Mouse (Mus musculus): ENCODE measurements around the gene Car9.
A peak's percentile ranks its signal among the peaks of the same experiment; 100 is the strongest.
"Not testable (repeated sequence)": the region's sequence is repeated elsewhere in the genome, so short reads cannot be mapped to it uniquely, and the experiment has no call there.

The Car9 gene

GRCm38 (mm10) chr4:43528487-43528886, 21.7 kb downstream of the Car9 start:
- no peak for DNase-seq (ENCODE audit: low spot score)

DNA sequence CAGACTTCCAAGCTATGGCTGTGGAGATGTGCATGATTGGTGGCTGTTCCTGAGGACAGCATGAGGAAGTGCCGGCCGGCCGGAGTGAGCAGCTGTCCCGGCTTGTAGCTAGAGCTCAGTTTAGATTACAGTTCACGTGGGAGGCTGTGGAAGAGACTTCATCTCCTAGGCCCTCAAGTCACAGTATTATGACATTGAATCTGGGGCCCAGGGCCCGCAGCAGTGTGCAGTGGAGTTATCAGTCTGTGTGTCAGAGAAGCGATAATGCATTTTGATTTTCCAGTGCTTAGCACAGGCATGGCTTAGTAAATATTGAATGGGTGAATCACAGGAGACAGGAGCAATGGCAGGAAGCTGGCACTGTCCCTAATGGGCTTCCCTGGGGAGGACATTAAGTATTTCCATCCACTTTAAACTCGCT, 23.3 kb downstream of the Car9 start:
- no peak for DNase-seq (ENCODE audit: low spot score)

DNA sequence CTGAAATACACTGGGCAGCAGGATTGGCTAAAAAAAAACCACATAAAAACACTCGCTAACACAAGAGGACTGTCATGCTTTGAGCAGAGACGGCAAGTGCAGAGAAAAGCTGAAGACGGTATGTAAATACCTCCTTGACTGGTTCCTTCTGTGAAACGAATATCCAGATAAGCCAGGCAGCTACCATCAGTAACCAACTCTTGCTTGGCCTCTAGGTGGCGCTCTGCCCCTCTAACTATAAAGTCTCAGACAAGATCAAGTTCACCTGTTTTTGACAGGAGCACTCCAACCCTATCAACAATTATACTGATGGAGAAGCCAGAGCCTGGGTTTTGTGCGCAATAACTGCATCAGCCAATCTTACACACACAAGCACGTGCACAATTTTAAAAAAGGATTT, 23.8 kb downstream of the Car9 start:
- peak; percentile 69 for DNase-seq (ENCODE audit: low spot score)

GRCm38 (mm10) chr4:43533270-43533669, 26.5 kb downstream of the Car9 start:
- no peak for DNase-seq (ENCODE audit: low spot score)

DNA sequence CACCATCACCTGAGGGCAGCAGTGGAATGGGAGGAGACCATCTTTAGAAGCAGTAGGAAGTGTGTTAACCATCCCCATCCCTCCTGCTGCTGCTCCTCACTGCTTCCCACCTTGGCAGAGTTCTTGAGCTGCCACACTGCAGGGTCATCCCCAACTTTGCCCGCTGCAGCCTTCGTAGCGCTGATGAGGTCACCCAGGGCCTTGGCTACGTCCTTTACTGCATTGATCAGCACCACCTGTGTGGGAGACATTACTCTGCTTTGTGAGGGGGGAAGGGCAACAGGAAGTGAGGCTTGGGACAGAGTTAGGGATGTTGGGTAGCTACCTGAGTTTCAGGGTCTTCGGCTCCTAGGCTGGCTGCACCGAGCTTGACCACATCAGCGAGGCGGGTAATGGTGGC, 28.9 kb downstream of the Car9 start:
- DNase-seq (ENCODE audit: low spot score): no peak

GRCm38 (mm10) chr4:43536031-43536430, 29.3 kb downstream of the Car9 start:
- no peak for DNase-seq (ENCODE audit: low spot score)

GRCm38 (mm10) chr4:43542044-43542443, 35.3 kb downstream of the Car9 start:
- DNase-seq (ENCODE audit: low spot score): no peak

GRCm38 (mm10) chr4:43546375-43547047, 39.7 kb downstream of the Car9 start:
- no peak for DNase-seq (ENCODE audit: low spot score)

DNA sequence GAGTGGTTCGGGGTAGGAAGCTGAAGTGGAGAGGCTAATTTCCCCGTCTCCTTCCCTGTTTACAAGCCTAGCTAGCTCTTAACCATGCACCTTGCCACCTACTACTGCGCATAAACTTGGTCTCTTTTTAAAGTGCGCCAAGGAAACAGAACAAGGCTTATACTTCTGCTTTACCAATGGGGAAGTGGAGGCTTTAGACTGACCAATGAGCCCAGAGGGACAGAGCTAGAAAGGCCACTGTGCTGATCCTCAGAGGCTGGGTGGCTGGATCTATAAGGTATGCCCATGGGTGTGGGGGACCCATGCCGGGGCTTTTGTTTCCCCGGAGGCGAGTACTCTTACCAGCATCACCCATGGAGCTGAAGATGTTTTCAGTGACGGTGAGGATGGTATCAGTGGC, 40.4 kb downstream of the Car9 start:
- no peak for DNase-seq (ENCODE audit: low spot score)

- DNase-seq (ENCODE audit: low spot score): no peak
These were observed 42.3 kb downstream of the Car9 start for GRCm38 (mm10) chr4:43549055-43549454.

DNA sequence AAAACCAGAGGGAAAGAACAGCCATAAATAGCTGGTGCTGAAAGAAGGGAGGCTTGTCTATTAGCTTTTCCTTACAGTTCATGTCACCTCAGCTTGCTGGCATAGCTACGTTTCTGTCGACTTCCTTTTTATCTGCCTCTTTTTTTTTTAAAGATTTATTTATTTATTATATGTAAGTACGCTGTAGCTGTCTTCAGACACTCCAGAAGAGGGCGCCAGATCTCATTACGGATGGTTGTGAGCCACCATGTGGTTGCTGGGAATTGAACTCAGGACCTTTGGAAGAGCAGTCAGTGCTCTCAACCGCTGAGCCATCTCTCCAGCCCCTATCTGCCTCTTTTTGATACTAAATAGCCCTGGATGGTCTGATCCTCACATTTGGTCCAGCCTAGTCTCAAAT, 45.1 kb downstream of the Car9 start:
- DNase-seq (ENCODE audit: low spot score): not testable (repeated sequence)

DNA sequence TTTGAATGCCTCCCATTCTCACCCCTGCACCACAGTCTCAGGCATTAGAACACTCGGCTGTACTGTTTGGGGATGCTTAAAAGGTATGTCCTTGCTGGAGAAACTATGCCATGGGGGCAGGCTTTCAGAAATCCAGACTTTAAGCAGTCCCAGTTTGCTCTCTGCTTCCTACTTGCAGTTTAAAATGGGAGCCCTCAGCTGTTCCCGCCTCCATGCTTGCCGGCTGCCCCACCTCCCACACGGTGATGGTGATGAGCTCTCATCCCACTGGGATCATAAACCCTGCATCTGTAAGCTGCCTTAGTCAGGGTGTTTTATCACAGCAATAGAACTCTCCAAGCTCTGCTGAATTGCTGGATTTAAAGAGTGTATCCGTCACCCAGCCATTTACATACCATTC, 45.7 kb downstream of the Car9 start:
- DNase-seq (ENCODE audit: low spot score): no peak

GRCm38 (mm10) chr4:43553891-43554290, 47.1 kb downstream of the Car9 start:
- DNase-seq (ENCODE audit: low spot score): no peak

DNA sequence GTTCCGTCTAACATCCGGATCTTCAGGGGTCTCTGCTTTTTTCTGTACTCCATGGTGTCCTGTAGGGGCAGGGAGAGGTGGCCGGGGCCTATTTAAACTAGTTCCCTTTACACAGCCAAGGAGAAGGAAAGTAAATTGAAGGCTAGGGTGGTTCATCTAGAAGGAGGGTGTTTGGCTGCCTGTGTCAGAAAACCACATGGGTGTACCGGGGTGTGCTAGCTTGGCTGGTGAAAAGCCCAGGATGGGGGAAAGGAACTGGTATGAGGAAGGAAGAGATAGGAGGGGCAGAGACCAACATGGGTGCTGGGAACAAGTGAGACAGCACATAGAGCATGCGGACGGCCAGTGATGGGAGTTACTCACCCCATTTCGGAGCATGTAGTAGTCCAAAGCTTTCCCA, 49.2 kb downstream of the Car9 start:
- DNase-seq (ENCODE audit: low spot score): no peak

GRCm38 (mm10) chr4:43558028-43558630, 51.4 kb downstream of the Car9 start:
- no peak for DNase-seq (ENCODE audit: low spot score)

GRCm38 (mm10) chr4:43558631-43559356, 52.0 kb downstream of the Car9 start:
- DNase-seq (ENCODE audit: low spot score): peak; percentile 72

DNA sequence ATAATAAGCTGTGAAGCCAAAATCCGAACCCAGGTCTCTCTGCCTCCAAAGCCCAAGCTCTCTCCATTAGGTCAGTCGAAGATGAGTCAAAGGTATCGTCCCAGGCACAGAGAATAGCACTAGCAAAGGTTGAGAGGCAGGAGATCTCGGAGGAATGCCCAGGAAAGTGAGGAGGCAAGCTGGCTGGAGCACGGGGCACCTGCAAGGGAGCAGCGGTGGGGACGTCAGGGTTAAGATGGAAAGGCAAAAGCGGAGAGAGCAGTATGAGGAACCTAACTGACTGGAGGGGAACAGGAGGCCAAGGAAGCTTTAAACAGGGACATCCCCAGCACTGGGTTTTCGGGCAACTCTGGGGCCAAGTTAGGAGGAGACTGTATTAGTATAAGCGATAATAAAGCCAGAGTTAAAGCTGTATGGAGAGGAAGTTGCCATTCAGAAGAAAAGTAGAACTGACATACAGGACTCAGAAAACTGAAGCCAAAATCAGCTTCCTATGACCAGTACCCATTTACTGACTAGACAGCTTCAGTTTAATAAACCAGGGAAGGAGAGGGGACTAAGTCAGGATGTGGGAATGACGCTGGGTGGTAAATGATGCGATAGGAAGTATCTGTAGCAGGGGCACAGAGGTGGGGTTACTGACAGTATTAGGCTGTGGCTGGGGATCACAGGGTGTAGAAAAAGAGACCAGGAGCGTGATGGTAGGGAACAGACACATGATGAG, 52.9 kb downstream of the Car9 start:
- DNase-seq (ENCODE audit: low spot score): no peak

DNA sequence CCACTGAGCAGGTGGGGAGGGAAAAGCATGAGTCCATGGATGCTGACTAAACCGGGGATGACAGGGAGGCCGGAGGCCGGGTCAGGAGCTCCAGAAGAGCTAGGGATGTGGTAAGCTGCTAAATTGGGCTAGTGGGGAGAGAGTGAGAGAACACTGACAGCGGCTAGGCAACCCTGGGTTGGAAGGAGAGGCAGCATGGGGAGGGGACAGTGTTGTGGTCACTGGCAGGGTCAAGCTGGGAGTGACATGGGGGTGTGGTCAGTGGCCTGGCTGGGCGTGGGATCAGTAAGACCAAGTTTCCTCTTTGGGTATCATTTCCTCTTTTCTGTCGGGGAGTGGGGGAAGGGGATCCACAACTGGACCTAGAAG, 53.5 kb downstream of the Car9 start:
- DNase-seq (ENCODE audit: low spot score): peak; percentile 35

DNA sequence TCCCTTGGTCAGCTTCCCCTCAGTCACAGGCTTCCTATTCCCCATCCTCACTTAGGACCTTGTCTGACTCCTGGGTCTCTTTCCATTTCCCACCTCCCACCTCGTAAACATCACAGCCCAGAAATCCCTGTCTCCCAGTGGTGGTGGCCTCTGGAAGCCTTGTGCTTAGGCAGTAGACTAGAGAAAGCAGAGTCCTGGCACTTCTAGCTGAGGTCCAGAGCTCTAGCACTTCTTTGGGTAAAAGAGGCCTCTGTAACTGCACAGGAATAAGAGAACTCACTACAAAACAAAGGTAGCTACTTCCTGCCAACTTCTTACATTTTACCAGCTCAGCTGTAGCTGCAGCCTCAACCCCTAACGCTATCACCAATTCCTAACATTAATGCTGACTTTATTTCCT, 54.2 kb downstream of the Car9 start:
- peak; percentile 21 for DNase-seq (ENCODE audit: low spot score)

DNA sequence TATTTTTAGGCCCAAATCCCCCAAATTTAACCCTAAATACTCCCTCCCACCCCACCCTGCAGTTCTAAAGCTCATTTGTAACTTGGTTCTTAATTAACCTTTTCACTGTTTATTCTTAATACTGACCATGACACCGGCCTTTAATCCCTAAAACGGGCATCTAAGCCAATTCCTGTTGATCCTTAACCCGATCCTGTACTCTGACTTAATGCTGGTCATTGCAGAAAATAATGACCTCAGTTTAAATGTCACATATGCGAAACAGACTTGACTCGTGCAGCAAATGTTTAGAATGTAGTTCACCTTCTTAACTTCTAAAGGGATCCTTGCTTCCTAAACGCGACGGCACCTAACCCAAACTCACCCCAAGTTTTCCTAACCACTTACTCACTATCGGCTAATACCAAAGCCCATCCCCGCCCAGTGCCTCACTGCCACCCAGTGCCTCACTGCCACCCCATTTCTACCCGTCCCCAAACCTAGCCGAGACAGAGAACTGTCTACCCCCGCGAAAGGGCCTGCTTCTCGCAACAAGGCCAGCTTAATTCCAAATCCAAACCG, 54.8 kb downstream of the Car9 start:
- no peak for DNase-seq (ENCODE audit: low spot score)

DNA sequence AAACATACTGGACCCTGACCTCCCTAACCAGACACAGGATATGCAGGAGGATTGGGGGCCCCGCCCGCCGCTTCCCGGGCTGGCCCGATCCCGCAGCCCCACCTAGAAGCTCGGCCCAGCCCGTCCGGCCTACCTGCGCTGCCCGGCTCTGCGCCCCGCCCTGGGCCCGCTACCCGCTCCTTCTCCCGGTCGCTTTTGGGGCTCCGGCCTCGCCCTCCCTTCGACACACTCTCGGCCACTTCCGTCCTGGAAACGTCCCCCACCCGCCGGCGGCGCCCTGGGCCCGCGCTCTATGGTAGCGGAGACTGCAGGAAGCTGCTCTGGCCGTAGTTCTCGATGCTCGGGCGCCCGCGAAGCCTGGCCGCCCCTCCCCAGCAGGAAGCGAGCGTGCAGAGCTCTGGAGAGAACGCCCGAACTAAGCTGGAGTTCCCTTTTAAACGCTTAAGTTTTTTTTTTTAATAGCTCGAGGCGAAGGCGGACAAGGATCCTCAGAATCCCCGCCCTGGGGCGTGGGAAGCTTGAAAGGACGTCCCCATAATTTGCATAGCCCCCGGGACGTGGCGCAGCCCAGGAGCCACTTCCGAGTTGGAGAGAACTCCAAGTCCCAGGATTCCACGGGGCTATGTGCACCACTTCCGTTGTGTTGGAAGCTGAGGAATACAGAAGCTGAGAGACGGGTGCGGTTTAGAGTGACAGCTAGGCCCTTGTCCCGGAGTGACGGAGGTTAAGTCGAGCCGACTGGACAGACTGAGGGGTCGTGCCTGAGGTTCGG, 55.4 kb downstream of the Car9 start, which contains the start of the genes Creb3 and Tln1:
Gene Creb3 (plus strand): TSS at position 336 of the 772 bp plus-strand sequence.
Gene Tln1 (minus strand): TSS at position 695 of the 772 bp plus-strand sequence.
- DNase-seq (ENCODE audit: low spot score): peak; percentile 98

Measured in adipocyte (in vitro differentiated cells).